Mouse (Mus musculus): ENCODE measurements around the gene Alas2.

Alas2 gene

GRCm38 (mm10) chrX:150547239-150547638 lies at the start of gene Alas2:
TSS of gene Alas2 (plus strand) at chrX:150547375.
- DNase-seq (ENCODE audit: low read depth, low spot score), result no peak

- no peak for DNase-seq (ENCODE audit: low read depth, low spot score)
These were observed 38.5 kb upstream of the Alas2 start for GRCm38 (mm10) chrX:150508696-150509095.

- DNase-seq (ENCODE audit: low read depth, low spot score), result peak; percentile 11
These were observed 36.5 kb upstream of the Alas2 start for GRCm38 (mm10) chrX:150510631-150511030.

GRCm38 (mm10) chrX:150511274-150511673 lies 35.9 kb upstream of the Alas2 start:
- no peak for DNase-seq (ENCODE audit: low read depth, low spot score)

- DNase-seq (ENCODE audit: low read depth, low spot score), result no peak
These were observed 33.0 kb upstream of the Alas2 start for GRCm38 (mm10) chrX:150514127-150514526.

- DNase-seq (ENCODE audit: low read depth, low spot score), result no peak
These were observed 31.2 kb upstream of the Alas2 start for GRCm38 (mm10) chrX:150516015-150516414.

GRCm38 (mm10) chrX:150516477-150516876 lies 30.7 kb upstream of the Alas2 start:
- no peak for DNase-seq (ENCODE audit: low read depth, low spot score)

- DNase-seq (ENCODE audit: low read depth, low spot score), result no peak
These were observed 7.1 kb upstream of the Alas2 start for GRCm38 (mm10) chrX:150540111-150540510.

- DNase-seq (ENCODE audit: low read depth, low spot score), result no peak
These were observed 5.5 kb upstream of the Alas2 start for GRCm38 (mm10) chrX:150541684-150542083.

GRCm38 (mm10) chrX:150549639-150550038 lies 2.5 kb downstream of the Alas2 start:
- DNase-seq (ENCODE audit: low read depth, low spot score), result no peak

GRCm38 (mm10) chrX:150551986-150552385 lies 4.8 kb downstream of the Alas2 start:
- no peak for DNase-seq (ENCODE audit: low read depth, low spot score)

GRCm38 (mm10) chrX:150554032-150554431 lies 6.9 kb downstream of the Alas2 start:
- no peak for DNase-seq (ENCODE audit: low read depth, low spot score)

GRCm38 (mm10) chrX:150564644-150565357 lies 17.6 kb downstream of the Alas2 start:
- DNase-seq (ENCODE audit: low read depth, low spot score), result no peak

GRCm38 (mm10) chrX:150581921-150582320 lies 34.7 kb downstream of the Alas2 start:
- no peak for DNase-seq (ENCODE audit: low read depth, low spot score)

- DNase-seq (ENCODE audit: low read depth, low spot score), result no peak
These were observed 37.9 kb downstream of the Alas2 start for GRCm38 (mm10) chrX:150585116-150585515.

GRCm38 (mm10) chrX:150588023-150588764 lies 41.0 kb downstream of the Alas2 start, which contains the start of gene Pfkfb1:
TSS of gene Pfkfb1 (plus strand) at chrX:150588229.
- peak; percentile 90 for DNase-seq (ENCODE audit: low read depth, low spot score)

GRCm38 (mm10) chrX:150589696-150590095 lies 42.5 kb downstream of the Alas2 start, which contains the start of gene Apex2:
TSS of gene Apex2 (minus strand) at chrX:150589868.
- no peak for DNase-seq (ENCODE audit: low read depth, low spot score)

GRCm38 (mm10) chrX:150593266-150594035 lies 46.3 kb downstream of the Alas2 start:
- DNase-seq (ENCODE audit: low read depth, low spot score), result no peak

GRCm38 (mm10) chrX:150594176-150594575 lies 47.0 kb downstream of the Alas2 start:
- no peak for DNase-seq (ENCODE audit: low read depth, low spot score)

GRCm38 (mm10) chrX:150595016-150595760 lies 48.0 kb downstream of the Alas2 start:
- DNase-seq (ENCODE audit: low read depth, low spot score), result no peak

- DNase-seq (ENCODE audit: low read depth, low spot score), result no peak
These were observed 51.7 kb downstream of the Alas2 start for GRCm38 (mm10) chrX:150598882-150599281.

Measured in ES-CJ7 (cell line).